Mouse (Mus musculus): Measurements from ENCODE around the gene Dnmt3a. TPM values are rescaled to one million over a fixed set of nuclear protein-coding genes. Genes with fewer than 3 reads are reported as not detected.
A peak's percentile ranks its signal among the peaks of the same experiment; 100 is the strongest.

Gene Dnmt3a
- total RNA-seq, 1 experiment from 2014 or later: 25.2 TPM

GRCm38 (mm10) chr12:3884892-3885493 is 79.2 kb downstream of the Dnmt3a start:
- ATAC-seq (replicated peaks in 1 of 2; ENCODE audit: insufficient read depth in 1 of 2, low FRiP score in 2 of 2, low TSS enrichment in 1 of 2, low read depth in 1 of 2, poor library complexity in 2 of 2, severe bottlenecking in 2 of 2): no peak

- ATAC-seq (replicated peaks in 1 of 2; ENCODE audit: insufficient read depth in 1 of 2, low FRiP score in 2 of 2, low TSS enrichment in 1 of 2, low read depth in 1 of 2, poor library complexity in 2 of 2, severe bottlenecking in 2 of 2): no peak
Observed at GRCm38 (mm10) chr12:3886601-3887000, 80.8 kb downstream of the Dnmt3a start.

DNA sequence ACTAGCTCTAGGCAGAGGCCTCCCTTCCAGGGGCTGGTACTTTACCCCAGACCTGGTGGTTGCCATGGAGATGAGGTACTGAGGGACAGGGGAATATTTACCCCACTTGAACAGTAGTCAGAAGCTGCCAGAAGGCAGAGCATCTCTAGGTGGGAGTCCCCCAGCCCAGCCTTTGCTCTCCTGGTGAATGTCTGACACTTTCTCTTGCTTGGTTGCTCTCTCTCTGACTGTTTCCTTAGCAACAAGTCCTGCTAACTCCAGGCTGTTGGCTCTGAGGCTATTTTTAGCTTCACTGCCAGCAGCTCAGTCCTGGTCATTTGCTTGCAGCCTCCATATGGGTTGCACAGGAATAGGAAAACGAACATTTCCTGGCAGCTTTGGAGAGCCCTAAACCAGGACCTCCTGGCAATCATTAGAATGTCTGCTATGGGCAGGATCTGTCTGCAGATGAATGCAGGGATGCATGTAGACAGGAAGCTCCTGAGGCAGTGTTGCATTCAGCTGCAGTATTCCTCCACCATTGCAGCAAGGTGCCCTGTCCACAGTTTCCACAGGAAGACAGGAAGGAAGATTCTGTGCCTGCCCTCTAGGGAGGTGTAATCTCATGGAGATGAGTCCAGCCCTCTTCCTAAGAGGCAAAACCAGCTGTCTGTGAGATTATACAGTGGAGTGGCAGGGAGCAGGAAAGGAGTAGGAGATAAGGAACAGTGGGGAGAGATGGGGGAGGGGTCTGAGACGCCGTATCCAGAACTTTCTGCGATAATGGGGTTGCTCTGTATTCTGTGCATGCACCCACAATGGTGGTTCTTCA is 81.9 kb downstream of the Dnmt3a start:
- ATAC-seq (replicated peaks in 1 of 2; ENCODE audit: insufficient read depth in 1 of 2, low FRiP score in 2 of 2, low TSS enrichment in 1 of 2, low read depth in 1 of 2, poor library complexity in 2 of 2, severe bottlenecking in 2 of 2): no peak

DNA sequence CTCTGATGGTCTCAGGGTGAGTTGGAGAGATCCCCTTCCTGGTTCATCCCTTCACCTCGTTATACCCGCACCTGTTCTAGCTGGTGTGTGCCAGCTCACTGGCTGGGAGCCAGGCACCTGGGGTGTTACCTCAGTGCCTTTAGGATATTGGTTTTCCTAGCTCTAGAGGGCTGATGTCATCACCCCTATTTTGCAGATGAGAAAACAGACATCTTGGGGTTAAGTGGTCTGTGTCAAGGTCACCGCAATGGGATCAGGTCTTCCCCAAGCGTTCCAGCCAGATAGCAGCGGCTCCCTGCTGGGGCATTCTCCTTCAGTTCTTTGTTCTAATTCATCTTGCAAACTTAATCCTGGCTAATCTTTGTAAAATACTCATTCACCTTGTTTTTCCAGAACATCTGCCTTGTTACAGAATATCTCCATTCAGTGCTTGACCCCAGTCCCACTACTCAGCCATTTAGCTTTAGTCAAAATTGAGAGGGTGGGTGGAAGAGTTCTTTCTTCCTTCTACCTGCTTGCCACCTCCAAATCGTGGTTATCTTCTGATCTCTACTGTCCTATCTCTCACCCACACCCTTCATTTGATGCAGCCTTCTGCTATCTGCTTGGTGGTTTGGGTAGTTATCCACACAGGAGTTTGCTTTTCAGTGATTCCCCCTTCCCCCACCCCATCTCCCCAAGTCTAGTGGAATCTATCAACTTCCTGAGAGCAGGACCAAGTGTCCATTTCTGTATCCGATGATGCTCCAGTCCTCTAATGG is 84.2 kb downstream of the Dnmt3a start:
- ATAC-seq (replicated peaks in 1 of 2; ENCODE audit: insufficient read depth in 1 of 2, low FRiP score in 2 of 2, low TSS enrichment in 1 of 2, low read depth in 1 of 2, poor library complexity in 2 of 2, severe bottlenecking in 2 of 2): no peak

GRCm38 (mm10) chr12:3890753-3891751 is 85.2 kb downstream of the Dnmt3a start:
- ATAC-seq (replicated peaks in 1 of 2; ENCODE audit: insufficient read depth in 1 of 2, low FRiP score in 2 of 2, low TSS enrichment in 1 of 2, low read depth in 1 of 2, poor library complexity in 2 of 2, severe bottlenecking in 2 of 2): peak; percentile 36 to 39; a peak in 3 of 4 replicates

GRCm38 (mm10) chr12:3891779-3892239 is 86.0 kb downstream of the Dnmt3a start:
- peak; percentile 0 to 2; a peak in 1 of 4 replicates for ATAC-seq (replicated peaks in 1 of 2; ENCODE audit: insufficient read depth in 1 of 2, low FRiP score in 2 of 2, low TSS enrichment in 1 of 2, low read depth in 1 of 2, poor library complexity in 2 of 2, severe bottlenecking in 2 of 2)

- peak; percentile 66 to 75 for ATAC-seq (replicated peaks in 1 of 2; ENCODE audit: insufficient read depth in 1 of 2, low FRiP score in 2 of 2, low TSS enrichment in 1 of 2, low read depth in 1 of 2, poor library complexity in 2 of 2, severe bottlenecking in 2 of 2)
Observed at GRCm38 (mm10) chr12:3892240-3893059, 86.6 kb downstream of the Dnmt3a start.

GRCm38 (mm10) chr12:3893335-3893734 is 87.5 kb downstream of the Dnmt3a start:
- no peak for ATAC-seq (replicated peaks in 1 of 2; ENCODE audit: insufficient read depth in 1 of 2, low FRiP score in 2 of 2, low TSS enrichment in 1 of 2, low read depth in 1 of 2, poor library complexity in 2 of 2, severe bottlenecking in 2 of 2)

DNA sequence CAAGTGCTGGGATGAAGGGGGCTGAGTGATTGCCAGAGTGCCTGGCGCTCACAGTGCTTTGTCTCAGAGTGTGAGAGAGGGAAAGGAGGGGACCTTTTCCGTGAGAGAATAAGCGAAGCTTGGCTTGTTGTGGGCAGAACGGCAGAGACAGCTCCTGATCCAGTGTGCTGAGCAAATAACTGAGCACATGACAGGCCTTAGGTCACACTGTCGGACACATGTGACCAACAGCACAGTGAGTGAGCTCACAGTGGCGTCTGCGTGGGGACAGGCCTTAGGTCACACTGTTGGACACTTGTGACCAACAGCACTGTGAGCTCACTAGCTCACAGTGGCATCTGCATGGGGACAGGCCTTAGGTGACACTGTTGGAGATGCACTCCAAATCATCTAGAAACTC is 88.7 kb downstream of the Dnmt3a start:
- no peak for ATAC-seq (replicated peaks in 1 of 2; ENCODE audit: insufficient read depth in 1 of 2, low FRiP score in 2 of 2, low TSS enrichment in 1 of 2, low read depth in 1 of 2, poor library complexity in 2 of 2, severe bottlenecking in 2 of 2)

GRCm38 (mm10) chr12:3897057-3897545 is 91.3 kb downstream of the Dnmt3a start:
- no peak for ATAC-seq (replicated peaks in 1 of 2; ENCODE audit: insufficient read depth in 1 of 2, low FRiP score in 2 of 2, low TSS enrichment in 1 of 2, low read depth in 1 of 2, poor library complexity in 2 of 2, severe bottlenecking in 2 of 2)

DNA sequence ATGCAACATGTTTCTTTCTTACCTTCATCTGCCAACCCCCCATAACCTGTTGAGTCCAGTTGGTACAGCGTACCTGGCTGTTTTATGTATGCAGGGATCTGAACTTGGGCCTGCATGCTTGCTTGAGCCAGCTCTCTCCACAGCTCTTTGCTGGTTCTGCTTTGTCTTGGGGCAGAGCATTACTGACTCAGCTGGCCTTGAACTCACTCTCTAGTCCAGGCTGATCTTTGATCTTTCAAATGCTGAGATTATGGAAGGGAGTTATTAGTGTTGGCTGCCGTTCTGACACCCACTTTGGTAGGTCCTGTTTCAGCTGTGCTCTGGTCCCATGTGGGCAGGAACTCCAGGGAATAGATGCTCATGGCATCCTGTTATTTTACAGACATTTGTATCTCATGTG is 93.0 kb downstream of the Dnmt3a start:
- no peak for ATAC-seq (replicated peaks in 1 of 2; ENCODE audit: insufficient read depth in 1 of 2, low FRiP score in 2 of 2, low TSS enrichment in 1 of 2, low read depth in 1 of 2, poor library complexity in 2 of 2, severe bottlenecking in 2 of 2)

GRCm38 (mm10) chr12:3905436-3905835 is 99.6 kb downstream of the Dnmt3a start:
- no peak for ATAC-seq (replicated peaks in 1 of 2; ENCODE audit: insufficient read depth in 1 of 2, low FRiP score in 2 of 2, low TSS enrichment in 1 of 2, low read depth in 1 of 2, poor library complexity in 2 of 2, severe bottlenecking in 2 of 2)

GRCm38 (mm10) chr12:3906308-3906707 is 100.5 kb downstream of the Dnmt3a start:
- no peak for ATAC-seq (replicated peaks in 1 of 2; ENCODE audit: insufficient read depth in 1 of 2, low FRiP score in 2 of 2, low TSS enrichment in 1 of 2, low read depth in 1 of 2, poor library complexity in 2 of 2, severe bottlenecking in 2 of 2)

DNA sequence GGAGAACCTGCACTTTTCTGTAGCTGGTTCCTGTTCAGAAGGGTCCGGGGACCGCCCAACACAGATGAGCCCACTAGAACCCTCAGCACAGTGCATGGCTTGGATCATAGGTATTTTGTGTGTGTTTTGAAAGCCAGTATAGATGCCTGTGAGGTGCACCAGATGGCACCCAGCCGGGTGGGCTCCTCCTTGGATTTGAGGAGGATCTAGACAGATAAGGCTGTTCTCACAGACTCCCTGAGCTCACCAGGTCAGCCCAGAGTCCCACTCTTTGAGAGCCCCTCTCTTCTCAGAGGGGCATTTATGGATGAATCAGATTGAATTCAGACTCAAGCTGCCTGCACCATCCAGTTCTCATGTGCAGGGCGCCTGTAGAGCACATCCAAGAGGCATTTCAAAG is 101.2 kb downstream of the Dnmt3a start:
- no peak for ATAC-seq (replicated peaks in 1 of 2; ENCODE audit: insufficient read depth in 1 of 2, low FRiP score in 2 of 2, low TSS enrichment in 1 of 2, low read depth in 1 of 2, poor library complexity in 2 of 2, severe bottlenecking in 2 of 2)

DNA sequence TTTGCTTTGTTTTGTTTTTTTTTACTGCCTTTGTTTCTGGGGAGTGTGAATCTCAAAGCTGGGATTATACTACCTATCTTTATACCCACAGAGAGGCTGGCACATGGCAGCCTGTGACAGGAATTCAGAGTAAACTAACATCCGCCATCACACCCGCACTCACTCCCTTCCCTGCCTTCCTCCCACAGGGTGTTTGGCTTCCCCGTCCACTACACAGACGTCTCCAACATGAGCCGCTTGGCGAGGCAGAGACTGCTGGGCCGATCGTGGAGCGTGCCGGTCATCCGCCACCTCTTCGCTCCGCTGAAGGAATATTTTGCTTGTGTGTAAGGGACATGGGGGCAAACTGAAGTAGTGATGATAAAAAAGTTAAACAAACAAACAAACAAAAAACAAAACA is 101.6 kb downstream of the Dnmt3a start:
- ATAC-seq (replicated peaks in 1 of 2; ENCODE audit: insufficient read depth in 1 of 2, low FRiP score in 2 of 2, low TSS enrichment in 1 of 2, low read depth in 1 of 2, poor library complexity in 2 of 2, severe bottlenecking in 2 of 2): no peak

GRCm38 (mm10) chr12:3910466-3911093 is 104.8 kb downstream of the Dnmt3a start:
- ATAC-seq (replicated peaks in 1 of 2; ENCODE audit: insufficient read depth in 1 of 2, low FRiP score in 2 of 2, low TSS enrichment in 1 of 2, low read depth in 1 of 2, poor library complexity in 2 of 2, severe bottlenecking in 2 of 2): no peak
